Mouse (Mus musculus) left cerebral cortex, adult 11 months (tissue): ENCODE results near the gene Bcl2a1a.
"Not testable (repeated sequence)": the region's sequence is repeated elsewhere in the genome, so short reads cannot be mapped to it uniquely, and the experiment has no call there.

Experiments
- DNase-seq: peaks from one replicate; pipeline ENCODE4 v3.0.0; 2022; ENCODE audit warnings: low spot score

The Bcl2a1a gene

DNA sequence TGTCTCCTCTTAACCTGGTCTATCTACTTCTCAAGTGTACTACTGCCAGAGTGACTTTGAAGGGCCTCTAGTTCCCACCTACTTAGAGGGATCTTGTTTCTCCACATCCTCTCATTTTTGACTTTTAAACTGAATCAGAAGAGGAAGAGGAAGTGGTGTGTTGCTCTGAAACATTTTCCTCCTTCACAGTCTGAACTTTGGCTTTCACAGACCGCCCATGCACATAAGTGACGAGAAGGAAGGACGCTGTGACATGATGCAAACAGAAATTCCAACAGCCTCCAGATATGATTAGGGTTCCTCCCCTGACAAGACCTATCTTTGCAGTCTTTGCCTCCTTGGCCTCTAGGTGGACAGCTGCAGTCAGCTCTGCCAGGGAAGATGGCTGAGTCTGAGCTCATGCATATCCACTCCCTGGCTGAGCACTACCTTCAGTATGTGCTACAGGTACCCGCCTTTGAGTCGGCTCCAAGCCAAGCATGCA lies at the start of gene Bcl2a1a:
Gene Bcl2a1a, plus strand, starts transcription at position 231 of the 484 bp plus-strand sequence.
- DNase-seq = not testable (repeated sequence)

DNA sequence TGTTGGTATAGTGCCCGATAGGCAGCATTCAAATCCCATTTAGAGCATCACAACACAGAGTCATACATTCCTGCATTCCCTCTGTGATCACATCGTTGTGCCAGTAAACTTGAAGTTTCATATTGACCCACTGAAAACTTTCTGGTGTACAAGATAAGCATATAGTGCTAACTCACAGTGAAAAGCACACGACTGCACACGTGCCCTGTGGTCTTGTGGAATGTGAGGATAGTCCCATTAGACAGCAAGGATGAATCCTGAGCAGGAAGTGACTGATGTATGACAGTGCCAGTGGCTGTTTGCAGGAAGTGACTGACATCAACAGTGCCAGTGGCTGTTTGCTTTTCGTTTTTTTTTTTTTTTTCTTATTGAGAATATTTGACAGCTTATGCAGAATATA lies 40.1 kb upstream of the Bcl2a1a start:
- not testable (repeated sequence) for DNase-seq

DNA sequence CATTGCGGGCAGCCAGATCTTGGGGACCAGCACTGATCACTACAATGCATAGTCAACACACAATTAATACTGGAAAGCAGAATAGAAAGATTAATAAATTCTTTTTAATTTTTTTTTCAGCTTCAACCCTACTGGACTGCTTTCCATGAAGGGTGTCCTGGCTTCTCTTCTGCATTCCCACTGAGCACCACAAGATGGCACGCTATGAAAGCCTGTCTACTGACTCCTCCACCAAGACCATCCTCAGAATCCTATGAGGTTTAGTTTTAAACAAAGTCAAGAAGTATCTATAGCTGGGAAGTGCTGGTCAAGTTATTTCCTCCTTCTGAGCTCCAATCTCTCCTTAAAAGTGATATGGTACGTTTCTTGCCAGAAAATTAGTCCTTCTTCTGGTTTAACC lies 18.4 kb upstream of the Bcl2a1a start:
- DNase-seq = not testable (repeated sequence)

DNA sequence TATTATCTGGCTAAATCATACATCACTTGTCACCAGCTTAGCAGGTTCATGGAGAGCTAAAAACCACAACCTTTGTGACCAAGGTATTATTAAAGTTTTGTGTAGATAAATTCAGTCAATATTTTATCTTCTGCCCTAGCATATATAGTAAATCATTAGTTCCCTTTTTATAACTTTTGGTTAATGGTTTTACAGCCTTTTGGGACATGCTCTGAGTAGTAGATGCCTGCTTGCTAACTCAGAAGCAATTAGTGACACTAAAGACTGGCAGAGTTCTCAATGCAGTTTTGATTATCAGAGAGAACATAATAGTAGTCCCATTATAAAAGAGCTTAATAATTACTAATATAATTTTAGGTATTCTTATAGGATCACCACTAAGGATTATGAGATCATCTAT lies 5.2 kb upstream of the Bcl2a1a start:
- not testable (repeated sequence) for DNase-seq

DNA sequence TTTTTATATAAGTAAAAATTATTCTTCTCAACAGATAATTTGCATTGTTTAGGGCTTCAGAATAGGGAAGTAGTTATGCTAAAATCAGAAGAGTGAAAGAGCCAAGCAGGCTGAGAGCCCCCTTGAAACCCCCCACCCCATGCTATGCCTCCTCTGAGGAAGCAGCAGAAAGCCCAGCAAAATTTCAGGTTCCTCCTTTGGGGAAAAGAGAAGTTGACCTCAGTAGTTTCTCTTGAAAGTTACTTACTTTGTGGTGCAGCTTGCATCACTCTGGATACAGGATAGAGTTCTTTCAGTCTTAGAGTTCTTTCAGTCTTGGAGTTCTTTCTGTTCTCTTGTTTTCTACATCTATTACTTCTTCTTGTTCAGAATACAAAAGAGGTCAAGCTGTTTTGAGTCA lies 3.5 kb upstream of the Bcl2a1a start:
- not testable (repeated sequence) for DNase-seq

DNA sequence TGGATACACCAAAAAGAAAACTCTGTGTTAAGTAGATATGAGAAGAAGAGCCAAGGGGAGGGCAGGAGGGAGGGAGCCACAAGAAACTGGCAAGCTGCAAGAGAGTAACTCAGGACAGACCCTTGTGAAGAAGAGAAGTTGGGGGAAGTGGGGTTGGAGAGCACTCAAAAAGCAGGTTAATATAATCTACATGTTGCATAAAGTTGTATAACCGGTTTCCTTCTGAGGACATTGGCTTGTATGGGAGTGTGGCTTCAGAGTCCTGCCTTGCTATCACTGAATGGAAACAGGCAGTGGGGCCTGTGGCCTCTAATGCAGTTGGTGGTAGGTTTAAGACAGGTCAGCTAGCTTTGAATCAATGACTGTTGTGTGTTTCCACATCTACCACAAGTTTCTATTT lies 1.5 kb upstream of the Bcl2a1a start:
- DNase-seq = not testable (repeated sequence)

DNA sequence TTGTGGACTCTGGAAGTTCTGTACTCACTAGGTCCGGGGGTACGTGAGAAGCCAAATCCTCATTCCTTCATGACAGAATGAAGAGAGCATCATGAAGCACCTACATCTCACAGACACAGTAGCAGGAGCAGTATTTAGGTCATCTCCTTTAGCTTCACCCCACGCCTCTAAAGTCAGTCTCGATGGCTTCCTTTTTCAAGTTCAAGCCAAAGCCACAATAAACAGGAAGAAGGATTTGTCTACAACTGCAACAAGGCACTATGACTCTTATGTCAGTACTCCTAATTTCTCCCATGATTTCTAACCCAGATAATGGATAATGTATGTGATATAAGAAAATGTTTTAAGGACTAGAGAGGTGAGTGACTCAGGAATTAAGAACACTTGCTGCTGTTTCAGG lies 665 bp upstream of the Bcl2a1a start:
- not testable (repeated sequence) for DNase-seq

DNA sequence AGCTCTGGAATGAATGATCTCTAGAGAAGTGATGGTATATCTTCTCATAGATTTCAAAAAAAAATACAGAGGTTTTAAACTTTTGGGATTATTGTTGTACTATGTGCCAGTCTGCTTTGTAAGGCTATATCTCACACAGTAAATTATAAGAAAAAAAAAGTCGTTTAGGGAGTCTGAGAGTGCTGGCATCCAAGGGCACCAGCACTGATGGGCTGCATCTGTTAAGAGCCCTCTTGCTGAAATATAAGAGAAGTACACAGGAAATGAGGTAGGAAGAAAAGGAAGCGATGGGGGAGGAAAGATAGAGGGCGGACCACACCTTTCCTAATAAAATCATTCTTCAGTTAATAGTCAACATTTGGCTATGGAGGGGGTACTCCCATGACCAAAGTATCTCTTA lies 2.2 kb downstream of the Bcl2a1a start:
- no peak for DNase-seq

DNA sequence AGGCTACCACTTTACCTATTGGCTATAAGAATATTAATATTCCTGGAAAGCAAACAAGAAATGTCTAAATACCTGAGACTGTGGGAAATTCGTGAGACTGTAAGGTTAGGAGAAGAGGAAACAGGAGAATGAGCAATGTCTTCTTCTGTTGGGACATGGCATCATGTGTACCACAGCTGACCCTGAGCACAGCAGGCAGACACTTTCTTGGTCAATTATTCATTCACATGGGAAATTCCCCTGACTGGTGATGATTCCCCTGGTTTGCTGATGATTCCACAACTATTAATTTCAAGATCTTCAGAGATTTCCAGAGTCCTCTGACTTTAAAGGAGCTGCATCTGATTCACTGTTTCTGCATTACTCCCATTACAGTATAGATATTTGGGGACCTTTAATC lies 3.3 kb downstream of the Bcl2a1a start:
- not testable (repeated sequence) for DNase-seq

DNA sequence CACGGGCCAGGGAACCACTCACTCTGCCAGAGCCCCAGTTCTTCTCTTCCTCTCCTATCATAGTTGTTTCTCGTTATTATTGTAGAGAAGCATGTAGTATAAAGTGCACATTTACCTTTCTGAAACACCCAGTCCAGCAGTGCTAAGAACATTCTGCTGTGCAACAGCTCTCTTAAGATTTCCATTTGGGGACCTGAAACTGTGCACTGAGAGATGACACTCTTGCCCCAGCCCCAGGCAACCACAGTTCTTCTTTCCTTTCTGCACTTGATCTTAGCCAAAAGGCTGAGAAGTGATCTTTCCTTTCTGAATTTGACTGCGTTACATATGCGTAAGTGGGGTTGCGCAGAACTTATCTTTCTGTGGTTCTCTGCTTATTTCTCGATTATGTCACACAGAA lies 9.8 kb downstream of the Bcl2a1a start:
- not testable (repeated sequence) for DNase-seq

DNA sequence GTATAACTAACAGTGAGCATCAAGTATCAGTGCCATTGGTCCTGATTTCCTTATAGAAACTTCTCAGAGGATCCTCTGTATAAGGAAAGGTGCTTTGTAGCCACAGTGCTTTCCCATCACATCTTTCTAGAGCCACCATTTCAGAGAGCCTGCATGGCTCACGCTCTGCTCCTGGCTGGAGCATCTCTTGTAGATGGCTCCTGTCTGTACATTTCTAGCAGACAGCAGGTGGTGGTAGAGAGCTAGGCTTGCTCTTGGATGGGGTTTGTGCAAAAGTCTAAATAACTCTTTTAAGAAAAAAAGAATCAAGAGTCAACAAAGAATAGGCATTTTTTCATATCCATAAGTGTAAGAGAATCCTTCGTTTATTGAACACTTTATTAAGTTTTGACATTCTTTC lies 12.8 kb downstream of the Bcl2a1a start:
- not testable (repeated sequence) for DNase-seq

DNA sequence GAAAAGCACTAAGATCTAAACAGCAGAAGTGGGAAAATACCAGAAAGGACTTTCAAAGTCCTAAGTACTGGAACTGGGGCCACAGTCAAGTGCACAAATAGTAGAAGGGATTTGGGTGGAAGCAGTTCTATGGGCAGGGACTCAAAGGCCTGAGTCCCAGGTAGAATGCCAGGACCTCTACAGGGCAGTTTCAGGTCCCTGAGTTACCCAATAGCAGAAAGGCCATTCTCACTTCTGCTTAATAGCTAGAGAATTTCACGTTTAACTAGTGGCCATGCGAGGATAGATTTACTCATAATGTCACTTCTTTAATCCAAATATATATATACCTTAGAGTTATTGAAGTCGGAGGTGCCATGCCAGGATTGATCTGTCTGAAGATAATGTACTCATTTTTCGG lies 20.2 kb downstream of the Bcl2a1a start:
- not testable (repeated sequence) for DNase-seq

DNA sequence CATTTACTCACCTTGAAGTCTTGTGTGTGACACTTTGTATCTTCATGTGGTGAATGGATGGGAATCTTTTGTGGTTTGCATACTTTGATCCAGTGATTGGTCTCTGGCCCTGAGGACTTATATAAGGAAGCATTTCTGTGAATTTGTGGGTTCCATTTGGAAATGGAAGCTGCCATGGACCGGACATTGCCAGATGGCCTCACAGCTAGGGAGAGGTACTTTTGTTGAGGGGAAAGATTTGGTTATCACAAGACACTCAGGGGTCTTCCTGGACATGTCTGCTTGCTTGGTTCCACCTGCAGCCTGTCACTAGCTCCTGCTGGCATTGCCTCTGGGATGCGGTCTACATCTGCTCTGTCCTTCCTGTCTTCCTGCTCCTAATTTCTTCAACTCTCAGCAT lies 23.1 kb downstream of the Bcl2a1a start:
- not testable (repeated sequence) for DNase-seq

DNA sequence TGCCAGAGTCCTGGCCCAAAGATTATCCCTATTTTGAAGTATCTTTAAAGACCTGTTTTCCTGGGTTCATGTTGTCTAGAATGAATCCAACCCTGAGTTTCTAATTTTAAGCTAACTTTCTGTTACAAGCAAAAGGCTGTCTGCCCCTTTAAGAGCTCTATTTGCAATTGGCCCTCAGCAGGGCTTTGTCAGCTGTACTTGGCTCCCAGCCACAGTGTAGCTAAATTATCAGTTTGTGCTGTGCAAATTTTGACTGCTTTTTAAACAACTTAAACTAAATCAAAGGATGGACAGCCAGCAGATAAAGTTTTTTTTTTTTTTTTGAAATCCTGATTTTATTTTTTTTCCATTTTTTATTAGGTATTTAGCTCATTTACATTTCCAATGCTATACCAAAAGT lies 44.8 kb downstream of the Bcl2a1a start:
- not testable (repeated sequence) for DNase-seq
